Mouse (Mus musculus): ENCODE measurements around the gene Fgfr2.

DNA sequence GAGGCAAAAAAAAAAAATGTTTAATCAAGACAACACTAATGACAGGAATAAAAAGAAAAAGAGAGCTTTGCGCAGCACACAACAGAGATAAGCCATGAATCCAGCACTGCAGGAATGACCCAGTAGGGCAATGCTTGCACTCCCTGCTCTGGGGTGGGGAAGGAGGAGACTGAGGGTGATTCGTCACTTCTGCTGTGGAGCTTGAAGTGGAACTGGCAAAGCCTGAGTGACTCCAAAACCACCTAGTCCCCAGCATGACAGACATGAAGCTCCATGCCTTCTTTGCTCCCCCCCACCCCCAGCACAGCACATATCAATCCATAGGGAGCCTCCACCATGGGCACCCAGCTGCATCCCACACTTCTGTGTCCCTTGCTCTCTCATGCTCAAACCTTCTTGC is 753.4 kb downstream of the Fgfr2 start:
- no peak for TF ChIP-seq POLR2A (IDR thresholded peaks at IDR 0.05; ENCODE audit: borderline replicate concordance, extremely low read depth, low read depth, low read length)
- TF ChIP-seq CTCF (IDR thresholded peaks at IDR 0.05; ENCODE audit: insufficient read depth, low read length): no peak
